Mouse (Mus musculus): Measurements from ENCODE around the gene Trp63.

Gene Trp63

DNA sequence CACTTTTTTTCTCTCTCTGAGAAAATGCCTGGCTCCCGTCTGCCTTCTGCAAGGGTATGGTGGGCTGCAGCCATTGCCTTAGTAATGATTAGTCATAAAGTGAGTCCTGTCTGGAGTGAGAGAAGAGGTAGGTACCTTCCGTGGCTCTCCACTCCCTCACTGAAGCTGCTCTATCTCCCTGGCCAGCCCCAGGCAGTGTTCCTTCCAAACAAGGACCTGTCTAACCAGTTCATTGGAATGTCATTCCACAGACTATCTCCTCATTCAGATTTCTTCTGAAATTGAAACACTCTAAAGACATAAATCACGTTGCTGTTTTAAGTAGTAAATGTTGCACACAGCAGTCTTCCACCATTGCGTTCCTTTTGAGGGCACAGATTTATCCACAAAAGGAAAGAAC is 96.4 kb downstream of the Trp63 start:
- DNase-seq (ENCODE audit: low read depth), result no peak

DNA sequence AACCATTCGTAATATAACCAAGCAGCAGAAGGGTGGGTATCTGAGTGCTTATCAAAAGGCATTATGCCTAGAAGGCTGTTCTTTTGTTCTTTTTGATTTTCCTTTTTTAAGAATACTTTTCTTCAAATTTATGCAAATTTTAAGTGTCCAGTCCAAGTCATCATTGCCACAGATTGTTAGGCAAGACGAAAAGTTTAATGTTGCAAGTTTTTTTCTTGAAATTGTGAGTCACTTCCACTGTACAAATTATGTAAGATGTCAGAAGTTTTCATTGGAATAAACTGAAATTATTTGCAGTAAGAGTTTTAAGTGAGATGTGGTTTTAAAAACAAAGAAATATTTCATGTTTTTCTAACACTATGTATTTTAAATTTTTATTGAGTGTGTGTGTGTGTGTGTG is 100.7 kb downstream of the Trp63 start:
- DNase-seq (ENCODE audit: low read depth), result no peak

DNA sequence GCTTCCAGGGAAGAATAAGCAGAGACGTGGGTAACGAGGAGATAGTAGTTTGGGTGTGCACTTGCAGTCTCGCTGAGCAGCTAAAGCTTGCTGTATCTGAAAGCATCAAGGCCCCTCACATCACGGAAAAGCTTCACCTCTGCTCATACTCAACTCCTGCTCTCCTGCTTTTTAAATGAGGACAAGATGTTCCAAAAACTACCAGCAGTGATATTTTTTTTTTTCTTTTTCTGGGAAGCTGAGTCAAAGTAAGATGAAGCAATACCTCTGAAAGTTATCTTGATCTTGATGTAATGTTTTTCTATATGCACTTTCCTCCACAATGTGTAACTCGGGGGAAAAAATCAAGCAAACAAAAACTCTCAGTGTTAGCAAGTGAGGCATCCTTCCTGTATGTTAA is 102.9 kb downstream of the Trp63 start:
- no peak for DNase-seq (ENCODE audit: low read depth)

DNA sequence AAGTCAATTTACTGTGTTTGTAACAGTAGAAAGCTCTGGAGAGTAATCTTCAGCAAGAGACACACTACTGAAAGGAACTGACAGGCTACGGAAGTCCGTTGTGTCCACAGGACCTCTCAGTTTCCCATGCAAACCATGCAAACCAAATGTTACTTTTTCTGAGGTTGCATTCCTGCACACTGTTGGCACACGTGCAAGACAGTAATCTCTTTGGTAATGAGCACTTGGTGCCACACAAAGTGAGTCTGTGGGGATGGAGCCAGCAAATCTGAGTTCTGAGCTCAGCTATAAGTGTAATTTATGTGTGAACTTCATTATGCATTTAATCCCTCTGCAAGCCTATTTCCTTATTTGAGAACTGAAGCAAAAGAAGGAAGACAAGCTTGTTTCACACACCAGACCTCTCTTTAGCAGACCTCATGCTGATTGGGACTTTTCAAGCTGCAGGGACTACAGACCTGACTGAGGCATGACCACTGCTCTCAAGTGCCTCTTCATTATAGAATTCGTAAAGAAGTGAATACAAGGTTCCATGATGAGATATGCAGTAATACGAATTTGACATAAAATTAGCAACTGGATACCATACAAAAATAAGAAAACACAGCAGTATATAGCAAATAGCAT is 109.2 kb downstream of the Trp63 start:
- no peak for DNase-seq (ENCODE audit: low read depth)

DNA sequence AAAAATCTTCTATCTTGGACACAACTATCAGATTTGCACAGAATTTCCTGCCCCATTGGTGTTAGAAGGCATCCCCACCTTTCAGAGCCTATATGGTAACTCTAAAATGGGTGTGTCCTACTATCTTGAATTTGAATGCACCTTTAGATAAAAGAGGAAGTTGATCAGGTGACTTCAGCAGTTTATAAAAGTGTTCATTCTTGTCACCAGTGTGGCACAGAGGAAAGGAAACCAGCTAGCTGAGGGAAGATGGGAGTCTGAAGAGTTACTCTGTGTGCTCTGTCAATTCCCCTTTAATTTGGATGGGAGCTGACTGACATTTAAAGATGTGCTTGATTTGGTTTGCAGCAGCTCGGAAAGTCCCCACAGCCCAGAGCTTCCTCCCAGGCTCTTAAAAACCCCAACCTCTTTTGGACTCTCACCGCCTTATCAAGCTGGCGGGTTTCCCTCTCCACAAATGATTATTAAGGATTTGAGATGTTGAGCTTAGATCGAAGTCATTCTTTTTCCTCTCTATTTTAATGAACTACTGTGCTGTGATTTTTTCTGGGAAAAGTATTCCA is 114.2 kb downstream of the Trp63 start:
- DNase-seq (ENCODE audit: low read depth), result no peak

DNA sequence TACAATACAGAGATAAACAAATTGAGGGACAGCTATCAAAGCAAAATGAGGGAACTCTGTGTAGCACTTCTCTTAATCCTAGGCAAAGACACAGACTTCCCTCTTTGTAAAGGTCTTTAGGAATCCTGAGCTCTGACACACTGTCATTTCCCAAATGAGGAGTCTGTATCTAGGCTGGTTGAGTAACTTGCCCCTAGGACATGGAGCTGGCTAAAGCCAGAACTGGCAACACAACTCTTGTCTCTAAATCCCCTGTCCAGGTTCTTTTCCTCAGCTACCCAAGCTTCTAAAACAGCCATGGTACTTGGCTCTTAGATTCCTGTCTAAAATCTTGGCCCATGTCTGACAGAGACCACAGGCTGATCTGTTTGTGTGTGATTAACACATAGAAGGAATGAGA is 116.1 kb downstream of the Trp63 start:
- no peak for DNase-seq (ENCODE audit: low read depth)

DNA sequence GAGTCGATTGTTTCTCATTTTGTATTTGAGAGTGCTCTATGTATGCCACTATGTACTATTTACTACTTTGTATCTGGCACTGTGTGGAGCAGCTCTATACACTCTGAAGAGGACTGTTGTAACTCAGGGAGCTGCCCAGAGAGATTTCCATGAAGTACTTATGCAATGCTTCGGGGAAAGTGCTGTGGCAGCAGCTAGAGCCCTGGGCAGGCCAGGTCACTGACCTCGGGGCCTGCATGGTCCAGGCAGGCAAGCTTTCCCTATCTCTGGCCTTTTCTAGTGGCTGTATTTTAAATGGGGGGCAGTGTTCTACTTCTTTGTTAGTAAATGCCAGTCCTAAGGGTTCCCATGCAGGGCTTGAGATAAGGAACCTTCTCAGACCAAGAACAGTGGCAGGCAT is 121.4 kb downstream of the Trp63 start:
- no peak for DNase-seq (ENCODE audit: low read depth)

DNA sequence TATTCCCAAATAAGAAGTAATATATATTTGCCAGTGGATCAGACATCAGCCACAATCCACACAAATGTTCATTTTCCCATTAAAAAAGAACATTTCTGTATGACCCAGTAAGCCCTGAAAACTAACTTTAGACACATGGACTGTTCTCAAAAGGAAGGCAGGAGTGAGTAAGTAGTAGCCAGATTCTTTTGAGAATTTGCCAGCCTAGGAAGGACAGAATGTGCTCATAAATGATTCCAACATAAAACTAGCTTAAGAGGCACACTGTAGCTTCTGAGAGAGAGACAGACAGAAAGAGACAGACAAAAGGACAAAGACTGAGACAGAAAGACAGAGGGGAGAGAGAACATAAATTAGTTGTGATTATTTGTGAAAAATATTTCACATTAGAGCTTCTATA is 123.6 kb downstream of the Trp63 start:
- no peak for DNase-seq (ENCODE audit: low read depth)

DNA sequence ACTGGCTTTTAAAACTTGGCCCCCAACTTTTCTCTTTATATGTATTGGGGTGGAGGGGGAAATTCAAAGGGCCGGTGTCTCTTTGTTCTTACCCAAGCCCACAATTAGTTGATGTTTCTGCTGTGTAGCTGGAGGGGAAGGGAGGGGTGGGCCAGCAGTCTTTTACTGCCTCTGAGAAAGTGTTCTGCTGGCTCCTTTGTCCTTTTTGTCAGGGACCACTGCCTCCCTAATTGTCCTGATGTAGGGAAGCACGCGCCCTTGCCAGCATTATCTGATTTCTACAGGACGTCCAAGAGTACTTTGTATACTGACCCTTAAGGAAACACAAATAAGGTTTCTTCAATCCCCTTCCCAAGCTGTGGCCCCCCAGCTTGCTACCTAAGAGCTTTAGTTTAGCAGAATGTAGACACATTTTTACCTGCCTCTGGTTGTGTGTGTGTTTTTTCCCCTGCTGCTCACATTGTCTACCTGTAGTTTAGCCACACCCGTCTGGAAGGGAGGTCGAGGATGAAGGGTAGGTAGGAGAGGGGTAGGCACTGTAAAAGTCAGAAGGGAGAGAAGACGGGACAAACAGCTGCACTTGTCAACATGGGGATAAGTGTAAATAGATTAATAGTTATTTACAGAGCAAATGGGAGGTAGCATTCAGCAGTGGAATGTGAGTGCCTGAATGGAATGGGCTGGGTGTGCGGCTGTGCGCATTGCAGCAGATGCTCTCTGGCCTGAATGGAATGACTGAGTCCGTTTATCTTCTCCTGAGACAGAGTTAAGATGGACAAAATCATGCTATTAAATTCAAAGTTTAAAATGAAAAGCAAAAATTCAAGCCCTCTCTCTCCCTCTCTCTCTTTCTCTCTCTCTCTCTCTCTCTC is 134.4 kb downstream of the Trp63 start:
- no peak for DNase-seq (ENCODE audit: low read depth)

DNA sequence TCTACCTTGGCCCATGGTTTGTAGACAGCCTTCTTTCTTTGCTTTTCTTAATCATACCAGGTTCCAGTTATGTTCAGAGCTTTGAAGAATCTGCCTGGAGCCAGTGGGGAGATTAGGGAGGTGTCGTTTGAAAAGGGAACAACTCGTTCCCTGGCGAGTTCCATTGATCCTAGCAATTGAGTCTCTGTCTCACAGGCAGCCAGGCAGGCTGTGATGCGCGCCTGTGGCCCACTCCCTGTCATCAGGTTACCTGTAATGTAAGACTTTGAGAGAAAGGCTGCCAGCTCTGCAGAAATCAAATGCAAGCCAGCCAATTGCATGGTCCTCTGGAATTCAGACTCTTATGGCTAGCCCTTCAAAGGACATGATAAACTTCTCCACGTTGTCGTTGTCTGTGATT is 142.5 kb downstream of the Trp63 start:
- DNase-seq (ENCODE audit: low read depth), result no peak

DNA sequence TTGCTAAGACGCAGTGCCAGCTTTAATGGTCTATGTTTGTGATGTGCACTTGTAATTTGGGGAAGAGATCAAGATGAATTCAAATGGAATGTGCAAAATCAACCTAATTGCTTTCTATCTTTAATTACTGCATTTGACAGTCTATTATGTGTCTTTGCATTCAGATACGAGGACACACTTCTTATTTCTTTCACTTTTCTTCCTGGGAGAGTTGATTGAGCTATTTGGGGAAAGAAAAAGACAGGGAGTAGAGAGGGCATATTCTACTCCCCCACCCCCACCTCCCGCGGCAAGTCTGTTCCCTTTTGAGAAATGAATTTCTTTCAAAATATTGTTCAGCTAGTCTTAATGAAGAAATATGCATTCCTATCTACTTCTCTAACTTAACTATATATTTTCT is 149.0 kb downstream of the Trp63 start:
- DNase-seq (ENCODE audit: low read depth), result no peak

DNA sequence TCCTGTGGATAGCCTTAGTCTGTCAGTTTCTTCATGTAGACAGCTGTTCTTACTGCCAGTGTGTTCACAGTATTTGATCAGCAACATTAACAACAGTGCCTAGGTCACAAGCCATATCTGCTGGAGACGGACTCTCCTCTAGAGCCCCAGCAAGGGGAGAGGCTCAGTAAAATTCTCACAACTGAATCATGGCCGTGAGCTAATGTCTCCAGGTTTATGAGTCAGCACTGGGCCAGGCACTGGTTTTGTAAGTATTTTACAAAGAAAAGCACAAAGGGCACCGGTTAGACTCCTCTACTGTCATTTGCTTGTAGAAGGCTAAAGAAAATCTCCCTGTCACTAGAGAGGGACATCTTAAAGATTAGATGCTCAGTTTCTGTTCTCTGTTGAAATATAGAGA is 151.7 kb downstream of the Trp63 start:
- no peak for DNase-seq (ENCODE audit: low read depth)

DNA sequence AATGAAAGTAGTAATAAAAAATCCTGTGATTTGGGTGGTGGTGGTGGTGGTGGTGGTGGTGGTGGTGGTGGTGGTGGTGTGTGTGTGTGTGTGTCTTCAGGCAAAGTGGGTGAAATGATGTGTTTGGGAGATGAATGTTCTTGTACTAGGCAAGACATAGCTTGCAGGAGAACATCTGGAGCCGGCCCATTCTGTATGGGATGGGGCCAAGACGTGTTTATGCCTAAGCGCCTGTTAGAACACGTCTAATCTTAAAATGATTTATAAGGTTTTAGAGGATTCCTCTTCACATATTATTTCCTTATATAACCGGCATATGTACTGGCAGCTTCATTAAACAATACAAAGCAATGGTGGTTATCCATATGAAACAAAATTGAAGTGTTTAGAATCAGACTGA is 152.2 kb downstream of the Trp63 start:
- DNase-seq (ENCODE audit: low read depth), result no peak

DNA sequence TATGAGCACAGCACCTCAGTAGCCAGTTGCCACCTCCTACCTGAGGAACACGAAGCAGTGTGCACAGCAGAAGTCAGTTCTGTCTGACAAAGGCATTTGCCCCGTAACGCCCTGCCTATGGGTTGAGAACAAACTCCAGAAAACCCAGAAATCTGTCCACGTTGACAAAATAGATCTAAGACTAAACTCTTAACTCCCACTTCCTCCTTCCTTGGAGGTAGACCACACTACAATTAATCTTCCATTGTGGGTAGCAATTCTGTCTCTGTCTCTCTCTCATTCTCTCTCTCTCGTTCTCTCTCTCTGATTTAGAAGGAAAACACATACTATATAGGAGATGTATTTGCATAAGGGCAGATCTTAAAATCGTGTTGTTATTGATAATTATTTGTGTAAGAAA is 159.4 kb downstream of the Trp63 start:
- DNase-seq (ENCODE audit: low read depth), result no peak

DNA sequence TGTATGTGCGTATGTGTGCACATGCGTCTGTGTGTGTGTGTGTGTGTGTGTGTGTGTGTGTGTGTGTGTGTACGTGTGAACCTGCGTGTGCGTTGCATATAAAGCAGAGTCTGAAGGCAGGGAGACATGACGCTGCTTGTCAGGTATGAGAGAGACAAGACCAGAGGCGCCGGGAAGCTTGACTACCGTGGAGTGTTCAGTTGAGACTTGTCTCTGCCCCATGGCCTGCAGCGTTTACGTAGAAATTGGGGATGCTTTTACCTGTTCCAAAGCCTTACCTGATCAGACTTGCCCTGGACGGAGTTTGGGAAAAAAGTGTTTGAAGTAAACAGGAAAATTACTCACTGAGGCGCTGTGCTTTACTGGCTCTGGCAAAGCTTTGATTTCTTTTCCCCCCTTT is 160.1 kb downstream of the Trp63 start:
- no peak for DNase-seq (ENCODE audit: low read depth)

DNA sequence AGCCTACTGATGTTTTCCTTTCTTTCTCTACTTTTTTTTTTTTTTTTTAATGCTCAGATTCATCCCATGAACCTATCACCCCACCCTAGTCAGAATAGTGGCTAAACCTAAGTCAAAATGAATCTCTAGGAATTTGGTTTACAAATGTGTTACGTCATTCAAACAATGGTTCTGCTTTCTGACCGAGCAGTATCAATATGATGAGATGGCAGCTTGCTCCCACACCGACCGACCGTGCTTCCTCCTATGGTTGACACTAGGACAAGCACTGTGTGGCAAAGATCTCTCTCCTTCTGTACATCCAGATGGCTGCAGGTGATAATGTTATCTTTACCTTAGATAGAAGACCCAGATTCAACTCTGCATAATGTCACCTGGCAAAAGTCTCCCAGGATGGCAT is 163.0 kb downstream of the Trp63 start:
- DNase-seq (ENCODE audit: low read depth), result no peak

DNA sequence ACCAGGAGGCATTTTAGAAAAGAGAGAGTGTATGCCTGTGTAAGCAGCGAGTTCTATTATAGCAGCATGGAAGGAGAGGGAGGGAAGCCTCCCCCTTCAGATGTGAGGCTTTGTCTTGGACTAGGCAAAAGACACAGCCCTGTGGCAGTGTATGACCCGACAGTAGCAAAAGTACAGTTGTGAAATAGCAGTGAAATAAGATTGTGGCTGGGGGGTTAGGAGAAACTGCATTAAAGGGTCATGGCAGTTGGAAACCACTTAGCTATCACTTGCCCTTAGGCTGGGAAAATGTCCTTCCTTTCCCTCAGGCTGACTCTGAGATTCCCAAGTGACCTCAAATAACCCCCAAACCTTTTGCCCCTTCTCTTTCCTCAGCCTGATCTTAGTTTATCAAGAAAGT is 164.9 kb downstream of the Trp63 start:
- DNase-seq (ENCODE audit: low read depth), result no peak

DNA sequence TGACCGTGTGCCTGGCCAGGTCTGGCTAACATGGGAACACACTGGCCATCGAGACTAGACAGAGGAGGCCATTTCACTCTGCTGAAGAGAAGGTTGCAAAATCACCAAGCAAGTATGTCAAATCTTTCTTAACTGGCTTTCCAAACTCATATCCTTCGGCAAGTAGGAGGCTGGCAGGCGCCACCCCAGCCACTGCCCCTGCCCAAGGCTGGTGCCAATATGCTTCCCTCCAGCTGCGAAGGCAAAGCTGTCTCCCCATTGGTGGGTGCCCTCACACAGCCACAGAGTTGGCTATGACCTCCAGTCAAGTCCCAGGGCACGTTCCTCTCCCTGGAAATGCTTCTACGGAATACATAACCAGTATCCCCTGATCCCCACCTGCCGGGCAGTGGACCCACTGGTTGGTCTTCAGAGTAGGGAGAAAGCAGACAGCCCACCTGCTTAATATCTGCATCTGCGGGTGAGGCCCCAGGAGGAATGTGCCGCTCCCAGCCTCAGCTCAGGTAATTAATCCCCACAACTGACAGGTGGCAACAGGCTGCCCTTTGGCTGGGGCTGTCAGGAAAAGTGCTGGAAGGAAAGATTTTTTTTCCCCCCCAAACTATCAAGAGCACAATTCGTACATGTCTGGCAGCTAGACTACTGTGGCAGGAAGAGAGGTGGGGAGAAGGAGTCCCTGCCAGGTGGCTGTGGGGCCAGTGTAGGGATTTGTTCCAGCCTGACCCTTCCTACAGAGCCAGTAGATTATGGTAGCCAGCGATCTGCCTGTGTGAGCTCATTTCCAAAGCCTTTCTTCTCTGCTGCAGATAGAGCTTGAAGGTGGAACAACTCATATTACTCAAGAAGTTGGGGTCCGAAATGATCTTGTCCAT is 166.3 kb downstream of the Trp63 start:
- DNase-seq (ENCODE audit: low read depth), result no peak

DNA sequence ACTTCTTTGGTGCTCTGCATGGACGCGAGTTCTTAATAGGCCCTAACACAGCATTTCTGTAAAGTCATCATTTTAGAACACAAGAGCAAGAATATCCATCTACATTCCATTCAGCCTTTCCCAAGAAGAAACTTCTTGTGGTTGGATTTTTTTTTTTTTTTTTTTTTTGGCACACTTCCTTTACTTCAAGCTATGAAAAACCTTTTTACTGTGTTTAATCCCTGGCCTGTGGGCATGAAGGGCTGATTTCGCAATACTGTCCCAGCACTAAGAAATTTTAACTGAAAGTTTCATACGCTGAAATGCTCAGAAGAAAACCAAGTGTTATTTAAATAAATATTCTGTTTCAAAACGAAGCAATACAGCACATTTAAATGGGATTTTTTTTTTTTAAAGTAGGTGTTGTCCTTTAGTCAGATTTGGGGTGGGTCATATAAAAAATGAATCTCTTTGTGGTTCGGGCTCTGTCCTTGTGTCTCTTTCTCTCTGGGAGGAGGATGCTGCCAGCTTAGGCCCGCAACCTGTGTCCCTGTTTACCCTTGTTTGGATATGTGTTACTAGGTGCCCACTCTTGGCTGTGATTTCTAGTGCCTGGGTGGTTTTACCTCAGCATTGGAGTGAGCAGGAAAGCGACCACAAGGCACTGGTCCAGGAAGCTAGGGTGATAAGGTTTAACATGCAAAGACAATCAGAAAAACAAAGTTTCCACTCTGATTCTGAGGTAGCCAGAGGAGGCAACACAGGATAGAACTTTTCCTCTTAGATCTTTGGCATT is 177.4 kb downstream of the Trp63 start:
- no peak for DNase-seq (ENCODE audit: low read depth)

DNA sequence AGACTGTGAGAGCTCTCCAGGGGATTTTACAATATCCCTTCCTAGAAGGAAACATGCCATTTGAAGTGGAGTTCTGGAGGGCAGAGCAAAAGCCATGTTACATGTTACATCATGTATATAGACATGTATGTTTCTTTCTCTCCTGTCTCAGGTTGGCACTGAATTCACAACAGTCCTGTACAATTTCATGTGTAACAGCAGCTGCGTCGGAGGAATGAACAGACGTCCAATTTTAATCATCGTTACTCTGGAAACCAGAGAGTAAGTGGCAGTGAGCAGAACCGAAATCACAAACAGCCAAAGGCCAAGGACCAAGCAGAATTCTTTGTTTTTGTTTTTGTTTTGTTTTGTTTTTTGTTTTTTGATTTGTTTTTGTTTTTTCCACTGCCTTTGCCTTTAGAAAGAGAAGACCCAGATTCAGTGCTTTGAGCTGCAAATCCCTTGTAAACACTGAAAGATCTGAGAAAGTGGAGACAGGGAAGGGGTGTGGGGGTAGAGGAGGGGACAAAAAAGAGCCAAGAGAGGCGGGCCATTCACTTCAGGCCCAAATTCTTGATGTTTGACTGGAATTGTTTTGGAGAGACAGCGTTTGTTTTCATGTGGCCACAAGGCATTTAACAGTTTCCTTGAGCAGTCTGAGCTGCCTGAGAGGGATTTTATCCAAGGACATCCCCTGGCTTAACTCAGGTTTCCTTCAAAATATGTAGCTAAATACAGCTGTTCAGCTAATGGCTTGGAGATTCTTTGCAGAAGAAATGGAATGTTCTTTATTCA is 181.7 kb downstream of the Trp63 start:
- no peak for DNase-seq (ENCODE audit: low read depth)

DNA sequence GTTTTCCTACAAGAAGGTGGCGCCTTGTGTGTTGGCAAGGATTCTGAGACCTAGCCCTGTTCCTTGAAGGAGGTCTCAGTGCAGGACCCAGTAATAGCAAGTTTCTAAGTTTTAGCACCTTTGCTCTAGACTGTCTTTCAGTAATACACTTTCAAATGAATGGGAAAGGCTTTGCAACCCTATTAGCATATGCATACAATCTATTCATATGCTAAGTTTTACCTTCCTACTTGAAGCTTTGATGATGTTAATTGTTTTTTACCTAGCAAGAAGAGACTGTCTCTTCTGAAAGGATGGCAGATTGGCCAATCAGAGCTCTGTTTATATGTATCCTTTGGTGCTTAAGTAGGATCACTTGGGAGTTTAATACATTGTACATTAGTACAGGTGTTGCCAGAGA is 187.9 kb downstream of the Trp63 start:
- no peak for DNase-seq (ENCODE audit: low read depth)

Measured in induced T-regulatory cell, adult 2 months (primary cell).